Mouse (Mus musculus) cortical plate, adult 2 months (tissue): ENCODE measurements around the gene C2.

Experiments used
- CTCF ChIP-seq: fragments of 200-500 bp; IDR thresholded peaks from 2 replicates; pipeline ENCODE4 v1.5.1; 2011; ENCODE audit warnings: mild to moderate bottlenecking, control low read depth, low read length; ENCODE audit not compliant: insufficient read depth; ENCODE audit errors: extremely low read depth
- POLR2A ChIP-seq: fragments of 200-500 bp; IDR thresholded peaks from 2 replicates; pipeline ENCODE4 v1.6.1; 2011; ENCODE audit warnings: mild to moderate bottlenecking, low read length, control low read depth; ENCODE audit not compliant: insufficient read depth; ENCODE audit errors: extremely low read depth

- no peak for TF ChIP-seq POLR2A
- TF ChIP-seq CTCF, result no peak
Measured at GRCm38 (mm10) chr17:34915410-34915831, 17.4 kb upstream of the C2 start.
